Mouse (Mus musculus): ENCODE results near the gene Smyd1. TPM values are rescaled to one million over a fixed set of nuclear protein-coding genes. Genes with fewer than 3 reads are reported as not detected.

Smyd1 gene
- polyA plus RNA-seq, 2 experiments, result 19.1 to 26.3 TPM

GRCm38 (mm10) chr6:71227157-71227770, 94.8 kb downstream of the Smyd1 start:
- Histone ChIP-seq H3K27me3 (ENCODE audit: control insufficient read depth, insufficient read depth, low read length) (no peaks in the 10 kb centered on the region), H3K36me3 (ENCODE audit: control insufficient read depth, insufficient read depth, low read length) (no peaks in the 10 kb centered on the region), H3K4me3 (replicated peaks; ENCODE audit: low read length) (no peak overlapping the region), H3K4me1 (ENCODE audit: control insufficient read depth, insufficient read depth, low read length) (peaks cover 7% of the 10 kb centered on the region), H3K9ac (ENCODE audit: low read depth, low read length, severe bottlenecking) (no peak overlapping the region), H3K27ac (replicated peaks; ENCODE audit: low read depth, low read length) (no peak overlapping the region; the same call in 1 of the 2 replicates), H3K9me3 (ENCODE audit: control insufficient read depth, low read length) (no peaks in the 10 kb centered on the region), H3K4me2 (replicated peaks; ENCODE audit: low read depth, low read length, severe bottlenecking) (no peak overlapping the region)
- no peak for TF ChIP-seq POLR2A (IDR thresholded peaks at IDR 0.05; ENCODE audit: borderline replicate concordance, extremely low read depth, insufficient read depth, insufficient read length)
- 8% methylated on average over 7 of the region's 7 CpGs for WGBS
- ATAC-seq (ENCODE audit: low FRiP score, low read depth) (peak; percentile 88), DNase-seq (ENCODE audit: low spot score) (peak; percentile 63)

- H3K4me2 ChIP-seq (replicated peaks; ENCODE audit: low read depth, low read length, severe bottlenecking), result no peak overlapping the region
- TF ChIP-seq POLR2A (IDR thresholded peaks at IDR 0.05; ENCODE audit: borderline replicate concordance, extremely low read depth, insufficient read depth, insufficient read length), result no peak
- DNase-seq (ENCODE audit: low spot score), result no peak
- no peaks in the 10 kb centered on the region for H3K27me3 ChIP-seq (ENCODE audit: control insufficient read depth, insufficient read depth, low read length)
- peaks cover 7% of the 10 kb centered on the region for H3K4me1 ChIP-seq (ENCODE audit: control insufficient read depth, insufficient read depth, low read length)
- no peak overlapping the region for H3K27ac ChIP-seq (replicated peaks; ENCODE audit: low read depth, low read length)
- no peak overlapping the region for H3K9ac ChIP-seq (ENCODE audit: low read depth, low read length, severe bottlenecking)
- 37% methylated on average over 6 of the region's 6 CpGs for WGBS
- no peak overlapping the region for H3K4me3 ChIP-seq (replicated peaks; ENCODE audit: low read length)
- ATAC-seq (ENCODE audit: low FRiP score, low read depth), result no peak
- H3K36me3 ChIP-seq (ENCODE audit: control insufficient read depth, insufficient read depth, low read length), result no peaks in the 10 kb centered on the region
- no peaks in the 10 kb centered on the region for H3K9me3 ChIP-seq (ENCODE audit: control insufficient read depth, low read length)
These were observed 95.5 kb downstream of the Smyd1 start for GRCm38 (mm10) chr6:71226544-71226943.

DNA sequence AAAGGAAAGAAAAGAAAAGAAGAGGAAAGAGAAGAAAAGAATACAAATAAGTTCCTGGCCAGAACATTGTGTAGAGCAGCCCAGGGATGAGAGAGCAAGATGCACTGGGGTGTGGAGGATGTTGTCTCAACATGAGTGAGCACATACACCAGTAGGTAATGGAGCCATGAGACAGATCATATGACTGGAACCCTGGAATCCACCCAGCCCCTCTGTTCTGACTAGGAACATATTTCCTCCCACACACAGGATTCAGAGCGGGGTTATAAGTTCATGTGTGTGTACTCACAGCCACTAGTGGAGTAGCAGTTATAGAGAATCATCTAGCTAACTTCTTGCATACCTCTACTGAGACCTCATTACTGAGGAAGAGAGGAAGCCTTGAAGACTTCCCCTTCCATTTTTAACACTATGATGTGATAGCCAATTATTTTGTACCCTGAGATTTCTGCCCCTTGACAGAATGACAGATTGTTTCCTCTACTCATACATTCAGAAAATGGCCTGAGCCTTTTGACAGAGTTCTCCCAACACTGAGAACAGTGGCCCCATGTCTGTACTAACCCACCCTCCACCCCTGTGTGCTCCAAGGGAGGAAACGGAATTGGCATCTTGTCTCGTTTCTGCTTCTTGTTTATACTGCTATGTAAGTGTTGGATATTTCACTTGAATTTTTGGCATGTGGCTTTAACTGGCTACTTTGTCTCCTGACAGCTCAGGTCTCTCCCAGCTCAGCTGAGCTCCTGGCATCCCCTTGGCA, 97.7 kb downstream of the Smyd1 start:
- Histone ChIP-seq H3K4me1 (ENCODE audit: control insufficient read depth, insufficient read depth, low read length) (peaks cover 7% of the 10 kb centered on the region), H3K4me3 (replicated peaks; ENCODE audit: low read length) (no peak overlapping the region), H3K9me3 (ENCODE audit: control insufficient read depth, low read length) (no peaks in the 10 kb centered on the region), H3K36me3 (ENCODE audit: control insufficient read depth, insufficient read depth, low read length) (no peaks in the 10 kb centered on the region), H3K4me2 (replicated peaks; ENCODE audit: low read depth, low read length, severe bottlenecking) (no peak overlapping the region), H3K9ac (ENCODE audit: low read depth, low read length, severe bottlenecking) (no peak overlapping the region), H3K27me3 (ENCODE audit: control insufficient read depth, insufficient read depth, low read length) (no peaks in the 10 kb centered on the region), H3K27ac (replicated peaks; ENCODE audit: low read depth, low read length) (no peak overlapping the region)
- ATAC-seq (ENCODE audit: low FRiP score, low read depth), result no peak
- DNase-seq (ENCODE audit: low spot score), result peak; percentile 54
- 68% methylated on average over 3 of the region's 3 CpGs for WGBS
- TF ChIP-seq POLR2A (IDR thresholded peaks at IDR 0.05; ENCODE audit: borderline replicate concordance, extremely low read depth, insufficient read depth, insufficient read length), result no peak

DNA sequence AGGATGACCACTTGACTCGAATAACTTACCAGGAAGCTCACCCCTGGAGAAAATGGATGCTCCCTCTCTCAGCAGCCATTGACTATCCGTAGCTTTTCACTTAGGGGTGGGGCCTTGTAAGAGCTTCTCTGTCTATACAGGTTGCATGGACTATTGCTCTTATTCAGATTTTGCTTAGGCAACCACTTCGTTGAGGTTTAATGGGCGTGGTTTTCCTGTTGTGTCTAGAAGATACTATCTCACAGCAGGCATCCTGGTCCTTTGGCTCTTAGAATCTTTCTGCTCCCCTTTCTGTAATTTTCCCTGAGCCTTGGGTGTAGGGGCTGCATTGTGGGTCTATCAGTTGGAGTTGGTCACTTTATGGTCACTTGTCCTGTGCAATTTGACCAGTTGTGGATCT, 100.5 kb downstream of the Smyd1 start:
- Histone ChIP-seq H3K4me2 (replicated peaks; ENCODE audit: low read depth, low read length, severe bottlenecking) (no peak overlapping the region), H3K9ac (ENCODE audit: low read depth, low read length, severe bottlenecking) (no peak overlapping the region), H3K36me3 (ENCODE audit: control insufficient read depth, insufficient read depth, low read length) (no peaks in the 10 kb centered on the region), H3K4me1 (ENCODE audit: control insufficient read depth, insufficient read depth, low read length) (no peaks in the 10 kb centered on the region), H3K27ac (replicated peaks; ENCODE audit: low read depth, low read length) (no peak overlapping the region), H3K9me3 (ENCODE audit: control insufficient read depth, low read length) (no peaks in the 10 kb centered on the region), H3K27me3 (ENCODE audit: control insufficient read depth, insufficient read depth, low read length) (no peaks in the 10 kb centered on the region), H3K4me3 (replicated peaks; ENCODE audit: low read length) (no peak overlapping the region)
- no peak for TF ChIP-seq POLR2A (IDR thresholded peaks at IDR 0.05; ENCODE audit: borderline replicate concordance, extremely low read depth, insufficient read depth, insufficient read length)
- 86% methylated on average over 4 of the region's 4 CpGs for WGBS
- no peak for ATAC-seq (ENCODE audit: low FRiP score, low read depth)
- no peak for DNase-seq (ENCODE audit: low spot score)

GRCm38 (mm10) chr6:71212471-71212870, 109.6 kb downstream of the Smyd1 start:
- H3K9me3 ChIP-seq (ENCODE audit: control insufficient read depth, low read length), result no peaks in the 10 kb centered on the region
- WGBS, result 85% methylated on average over 3 of the region's 3 CpGs
- DNase-seq (ENCODE audit: low spot score), result no peak
- no peaks in the 10 kb centered on the region for H3K4me1 ChIP-seq (ENCODE audit: control insufficient read depth, insufficient read depth, low read length)
- ATAC-seq (ENCODE audit: low FRiP score, low read depth), result no peak
- H3K36me3 ChIP-seq (ENCODE audit: control insufficient read depth, insufficient read depth, low read length), result no peaks in the 10 kb centered on the region
- H3K4me2 ChIP-seq (replicated peaks; ENCODE audit: low read depth, low read length, severe bottlenecking), result no peak overlapping the region
- no peak overlapping the region for H3K9ac ChIP-seq (ENCODE audit: low read depth, low read length, severe bottlenecking)
- no peak overlapping the region for H3K4me3 ChIP-seq (replicated peaks; ENCODE audit: low read length)
- H3K27me3 ChIP-seq (ENCODE audit: control insufficient read depth, insufficient read depth, low read length), result no peaks in the 10 kb centered on the region
- TF ChIP-seq POLR2A (IDR thresholded peaks at IDR 0.05; ENCODE audit: borderline replicate concordance, extremely low read depth, insufficient read depth, insufficient read length), result no peak
- H3K27ac ChIP-seq (replicated peaks; ENCODE audit: low read depth, low read length), result no peak overlapping the region

All from limb, embryonic 14.5 days (tissue).